Mouse (Mus musculus) kidney, postnatal 14 days (tissue): Measurements from ENCODE around the gene Tmtc4.

Source experiments
- DNase-seq: peaks from one replicate; pipeline ENCODE4 v3.0.0; 2022; ENCODE audit warnings: mixed read lengths

Tmtc4 gene

DNA sequence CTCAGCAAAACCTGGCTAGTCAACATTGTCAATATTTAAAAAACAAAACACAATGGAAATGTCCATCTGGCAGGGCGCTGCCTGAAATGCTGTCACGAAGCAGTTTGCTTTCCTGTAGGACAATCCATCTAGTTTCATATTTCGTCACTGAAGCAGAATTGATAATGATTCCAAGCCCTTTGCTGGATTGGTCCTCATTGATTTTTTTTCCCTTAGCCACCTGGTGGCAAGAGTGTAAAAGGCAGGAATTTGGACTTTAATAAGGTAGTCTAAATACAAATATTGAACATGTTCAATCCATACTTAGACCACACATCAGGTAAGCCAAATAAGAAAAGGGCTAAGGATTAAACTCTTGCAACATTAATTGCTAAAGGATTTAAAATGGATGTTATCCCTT is 82.7 kb downstream of the Tmtc4 start:
- no peak for DNase-seq

- DNase-seq: no peak
Observed at GRCm38 (mm10) chr14:122900679-122901078, 83.2 kb downstream of the Tmtc4 start.

DNA sequence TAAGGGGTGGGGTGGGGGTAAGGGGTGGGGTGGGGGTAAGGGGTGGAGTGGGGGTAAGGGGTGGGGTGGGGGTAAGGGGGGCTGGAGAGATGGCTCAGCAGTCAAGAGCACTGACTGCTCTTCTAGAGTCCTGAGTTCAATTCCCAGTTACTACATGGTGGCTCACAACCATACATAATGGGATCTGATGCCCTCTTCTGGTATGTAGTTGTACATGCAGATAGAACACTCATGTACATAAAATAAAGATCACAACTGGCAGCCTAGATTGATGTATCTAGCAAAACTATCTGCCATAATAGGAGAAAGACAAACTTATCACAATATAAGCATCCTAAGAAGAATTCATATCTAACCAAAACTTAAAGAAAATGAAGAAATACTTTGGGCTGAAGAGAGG is 85.3 kb downstream of the Tmtc4 start:
- no peak for DNase-seq

DNA sequence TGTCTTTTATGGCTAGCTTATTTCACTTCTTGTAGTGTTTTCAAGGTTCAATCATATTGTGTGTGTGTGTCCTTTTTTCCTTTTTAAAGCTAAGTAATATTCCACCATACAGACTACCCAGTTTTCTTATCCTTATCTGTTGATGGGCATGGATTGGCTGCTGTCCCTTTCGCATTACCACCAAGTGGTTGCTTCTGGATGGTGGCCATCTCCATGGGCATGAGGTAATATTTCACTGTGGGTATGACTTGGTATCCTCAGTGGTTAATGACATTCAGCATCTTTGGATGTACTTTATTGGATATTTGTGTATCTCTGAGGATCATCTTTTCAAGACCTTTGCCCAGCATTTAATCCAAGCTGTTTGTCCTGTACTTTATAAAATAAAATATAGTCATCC is 87.7 kb downstream of the Tmtc4 start:
- DNase-seq: no peak

DNA sequence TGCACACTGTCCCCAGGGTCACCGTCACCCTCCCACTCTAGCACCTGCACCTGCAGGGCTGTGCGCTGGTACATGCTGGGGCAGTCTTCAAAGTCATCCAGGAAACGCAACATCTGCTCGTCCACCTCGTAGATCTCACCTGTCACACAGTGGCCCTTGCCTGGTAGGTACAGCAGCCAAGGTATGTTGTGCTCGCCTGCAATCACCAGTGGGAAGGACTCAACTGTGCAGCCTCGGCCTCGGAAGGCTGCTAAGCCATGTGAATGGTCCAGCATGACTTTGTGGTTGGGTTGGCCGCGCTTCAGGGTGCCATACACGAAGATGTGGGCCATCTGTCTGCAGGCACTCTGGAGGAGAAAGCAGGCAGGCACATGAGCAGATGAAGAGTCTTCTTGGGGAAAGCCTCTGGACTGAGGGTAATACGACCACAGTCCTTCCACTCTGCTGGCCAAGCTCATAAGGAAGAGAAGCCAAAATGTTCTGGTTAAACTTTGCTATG is 92.3 kb downstream of the Tmtc4 start:
- no peak for DNase-seq

GRCm38 (mm10) chr14:122888480-122888872 is 95.4 kb downstream of the Tmtc4 start:
- DNase-seq: no peak

GRCm38 (mm10) chr14:122887702-122888479 is 95.9 kb downstream of the Tmtc4 start:
- no peak for DNase-seq

DNA sequence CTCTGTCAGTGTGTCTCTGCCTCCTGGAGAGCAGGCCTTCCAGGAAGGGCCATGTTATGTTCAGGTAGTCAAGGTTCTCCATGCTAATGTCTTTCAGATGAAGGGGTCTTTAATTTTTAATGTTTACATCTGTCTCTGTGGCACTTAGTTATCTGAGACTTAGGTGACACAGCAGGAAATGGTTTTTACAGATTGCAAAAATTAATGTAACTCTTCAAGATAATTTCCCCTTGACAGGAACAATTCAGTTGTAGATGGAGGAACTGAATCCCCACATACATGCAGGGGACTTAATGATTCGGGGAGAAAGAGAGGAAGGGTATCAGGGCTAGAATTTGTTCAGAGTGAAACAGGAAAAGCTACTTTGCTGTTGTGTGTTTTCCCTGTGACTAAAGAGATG is 96.6 kb downstream of the Tmtc4 start:
- no peak for DNase-seq

DNA sequence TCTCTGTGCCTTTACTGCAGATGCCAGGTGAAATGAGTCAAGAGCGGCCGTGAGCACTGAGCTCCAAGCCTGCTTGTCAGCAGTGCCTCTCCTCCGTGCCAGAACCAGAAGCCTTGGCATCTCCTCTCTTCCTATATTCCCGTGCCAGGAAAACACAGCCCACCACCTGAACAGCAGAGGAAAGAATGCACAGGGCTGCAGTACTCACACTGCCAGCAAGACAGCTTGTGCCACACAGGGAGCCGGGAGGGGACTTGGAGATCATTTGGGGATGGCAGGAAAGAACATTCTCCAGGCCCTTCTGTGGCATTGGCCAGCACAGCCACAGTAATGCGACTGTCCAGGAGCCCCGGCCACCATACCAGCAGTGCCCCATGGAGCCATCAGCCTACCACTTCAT is 97.9 kb downstream of the Tmtc4 start:
- DNase-seq: no peak

DNA sequence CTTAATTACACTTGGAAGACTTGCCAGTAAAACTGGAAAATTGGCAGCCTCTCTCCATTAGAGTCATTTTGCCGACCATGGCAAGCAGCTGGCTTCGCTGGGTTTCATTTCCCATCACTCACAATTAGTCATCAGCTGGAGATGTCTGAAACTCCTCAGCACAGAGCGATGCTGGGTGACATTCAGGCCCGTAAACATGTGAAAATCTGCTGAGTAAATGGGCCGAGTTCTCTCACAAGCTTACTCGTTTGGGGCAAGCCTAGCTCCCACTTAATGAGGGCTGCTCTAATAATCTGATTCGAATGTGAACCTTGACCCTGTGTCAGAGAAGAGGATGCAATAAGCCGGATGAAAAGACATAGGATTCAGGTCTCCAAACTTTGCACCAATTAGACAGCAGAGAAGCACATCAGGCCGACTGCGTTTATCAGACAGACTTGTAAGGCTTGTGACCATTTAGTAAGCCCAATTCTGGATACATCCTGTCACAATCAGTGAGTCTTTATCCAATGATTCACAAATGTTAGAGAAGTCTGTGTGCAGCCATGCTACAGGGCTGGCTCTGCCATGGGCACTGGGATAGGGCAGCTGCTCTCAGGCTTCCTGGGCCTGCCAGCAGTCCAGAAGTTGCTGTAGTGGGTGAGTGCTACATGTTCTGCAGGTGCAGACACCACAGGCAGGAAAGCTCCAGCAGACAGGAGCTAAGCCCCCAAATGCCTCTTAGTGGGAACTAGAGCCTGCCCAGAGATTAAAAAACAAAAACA is 99.8 kb downstream of the Tmtc4 start:
- no peak for DNase-seq

GRCm38 (mm10) chr14:122883410-122883806 is 100.4 kb downstream of the Tmtc4 start:
- DNase-seq: no peak

GRCm38 (mm10) chr14:122882795-122883409 is 100.9 kb downstream of the Tmtc4 start:
- DNase-seq: no peak

GRCm38 (mm10) chr14:122882201-122882639 is 101.6 kb downstream of the Tmtc4 start:
- no peak for DNase-seq

DNA sequence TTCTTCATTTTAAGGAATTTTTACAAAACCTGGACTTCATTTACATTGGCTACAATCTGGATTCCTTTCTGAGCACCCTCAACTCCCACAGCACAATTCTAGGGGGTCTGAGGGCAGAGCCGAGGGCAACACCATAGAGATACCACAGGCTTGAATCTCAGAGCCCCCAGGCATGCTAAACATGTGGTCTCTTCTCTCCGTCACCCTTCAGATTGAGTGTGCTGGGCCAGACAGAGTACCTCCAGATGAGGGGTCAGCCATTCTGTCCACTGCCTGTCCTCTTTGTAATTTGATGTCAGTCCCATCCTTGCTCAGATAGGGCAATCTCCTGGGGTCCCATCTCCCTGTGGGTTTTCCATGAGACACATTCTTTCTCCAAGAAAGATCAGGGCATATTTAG is 102.1 kb downstream of the Tmtc4 start:
- DNase-seq: no peak

- no peak for DNase-seq
Observed at GRCm38 (mm10) chr14:122880291-122880690, 103.5 kb downstream of the Tmtc4 start.

GRCm38 (mm10) chr14:122877787-122878186 is 106.0 kb downstream of the Tmtc4 start:
- no peak for DNase-seq

DNA sequence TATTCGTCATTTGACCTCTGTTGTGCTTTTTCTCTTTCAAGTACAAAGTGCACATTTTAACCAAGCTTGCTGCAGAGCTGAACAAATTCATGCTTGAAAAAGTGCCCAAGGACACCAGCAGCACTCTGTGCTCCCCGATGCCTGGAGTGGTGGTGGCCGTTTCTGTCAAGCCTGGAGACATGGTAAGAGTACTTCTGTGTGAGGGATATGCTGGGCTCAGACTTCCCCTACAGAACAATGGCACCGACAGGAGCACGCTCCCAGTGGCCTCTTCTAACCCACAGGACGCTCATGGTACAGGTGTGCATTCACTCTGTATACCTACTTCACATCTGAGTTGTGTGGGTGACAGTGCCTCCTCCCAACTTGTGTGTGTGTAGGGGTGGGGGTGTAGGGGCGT is 107.1 kb downstream of the Tmtc4 start:
- DNase-seq: no peak

DNA sequence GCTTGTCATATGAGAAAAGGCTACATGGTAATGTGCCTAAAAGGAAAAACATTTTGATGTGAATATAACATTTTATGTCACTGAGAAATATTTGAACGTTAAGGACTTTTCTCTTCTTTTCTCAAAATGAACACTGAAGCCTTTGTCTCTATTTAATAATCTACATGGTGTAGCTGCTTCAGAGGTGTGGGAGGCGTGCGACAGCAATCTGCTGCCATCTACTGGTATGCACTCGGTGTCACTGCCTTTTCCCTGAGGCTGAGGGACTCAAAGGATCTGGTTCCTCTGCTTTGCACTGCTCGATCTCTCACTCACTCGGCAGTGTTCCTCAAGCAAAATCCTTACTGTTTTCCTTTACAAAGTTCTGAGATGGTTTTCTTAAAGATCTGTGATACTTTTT is 107.7 kb downstream of the Tmtc4 start:
- peak; percentile 84 for DNase-seq

DNA sequence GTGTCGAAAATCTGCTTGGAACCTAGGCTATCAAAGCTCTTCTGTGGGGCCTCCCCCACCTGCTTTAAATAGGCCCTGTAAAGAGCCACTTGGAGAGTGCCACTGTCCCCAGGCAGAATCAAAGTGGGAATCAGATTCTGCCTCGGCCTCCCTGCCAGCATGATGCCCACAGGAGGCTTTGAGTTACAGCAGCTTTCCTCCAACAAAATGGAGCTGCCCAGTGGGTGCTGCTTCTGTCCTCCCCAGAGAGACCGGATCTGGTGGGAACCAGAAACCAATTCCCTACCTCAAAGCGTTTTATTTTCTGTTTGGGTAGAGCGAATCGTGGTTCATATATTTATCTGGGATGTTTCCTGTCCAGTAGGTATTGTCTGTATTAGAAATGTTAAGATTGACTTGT is 108.2 kb downstream of the Tmtc4 start:
- DNase-seq: no peak

- DNase-seq: no peak
Observed at GRCm38 (mm10) chr14:122875056-122875455, 108.8 kb downstream of the Tmtc4 start.

- DNase-seq: no peak
Observed at GRCm38 (mm10) chr14:122872612-122873011, 111.2 kb downstream of the Tmtc4 start.

DNA sequence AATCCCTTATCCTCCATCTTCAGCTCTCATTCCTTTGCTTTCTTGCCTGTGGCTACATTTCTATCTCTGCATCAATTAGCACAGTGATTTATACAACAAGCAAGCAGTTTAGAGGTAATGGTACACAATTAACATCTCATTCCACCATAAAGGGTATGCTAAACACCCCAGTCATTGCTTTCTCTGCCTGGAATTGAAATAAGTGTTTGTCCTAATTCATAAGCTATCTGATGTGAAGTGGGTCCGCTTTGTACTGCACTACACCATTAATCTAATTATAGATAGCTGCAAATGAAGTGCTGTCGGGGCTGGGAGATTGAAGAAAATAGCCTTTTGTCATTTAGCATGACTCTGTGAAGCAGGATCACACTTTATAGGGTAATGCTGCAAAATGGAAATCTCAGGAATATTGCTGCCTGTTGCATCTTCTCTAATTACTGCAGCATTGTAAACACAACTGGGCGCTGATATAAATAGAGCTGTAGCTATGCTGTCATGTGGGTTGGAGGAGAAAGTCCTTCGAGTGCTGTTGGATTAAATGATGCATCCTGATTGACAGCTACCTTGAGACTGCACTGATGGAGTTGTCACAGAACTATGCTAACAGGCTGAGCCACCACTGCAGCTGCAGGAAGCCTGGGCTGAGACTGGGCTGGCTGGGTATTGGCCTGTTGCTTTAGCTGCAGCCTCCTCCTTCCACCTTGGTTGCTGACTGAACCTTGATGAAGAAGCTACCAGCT is 111.8 kb downstream of the Tmtc4 start:
- no peak for DNase-seq

DNA sequence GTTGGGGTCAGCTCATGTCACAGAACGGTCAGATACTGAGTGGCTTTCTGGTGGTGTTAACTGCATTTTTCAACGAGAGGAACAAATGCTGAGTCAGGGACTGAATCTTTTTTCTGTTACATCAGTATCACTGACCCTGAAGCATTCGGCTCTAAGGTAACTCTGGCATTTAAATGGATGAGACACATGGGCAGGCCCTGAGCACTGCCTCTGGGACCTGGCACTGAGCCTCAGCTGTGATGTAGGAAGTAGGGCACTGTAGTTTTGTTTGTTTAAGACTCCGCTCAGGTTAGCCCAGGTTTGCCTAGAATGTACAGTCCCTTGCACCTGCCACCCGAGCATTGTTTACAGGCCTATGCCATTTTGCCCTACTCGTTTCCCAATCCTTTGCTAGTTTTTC is 114.0 kb downstream of the Tmtc4 start:
- DNase-seq: no peak
